Mouse (Mus musculus): ENCODE data around the gene Tac2.

Tac2 gene

DNA sequence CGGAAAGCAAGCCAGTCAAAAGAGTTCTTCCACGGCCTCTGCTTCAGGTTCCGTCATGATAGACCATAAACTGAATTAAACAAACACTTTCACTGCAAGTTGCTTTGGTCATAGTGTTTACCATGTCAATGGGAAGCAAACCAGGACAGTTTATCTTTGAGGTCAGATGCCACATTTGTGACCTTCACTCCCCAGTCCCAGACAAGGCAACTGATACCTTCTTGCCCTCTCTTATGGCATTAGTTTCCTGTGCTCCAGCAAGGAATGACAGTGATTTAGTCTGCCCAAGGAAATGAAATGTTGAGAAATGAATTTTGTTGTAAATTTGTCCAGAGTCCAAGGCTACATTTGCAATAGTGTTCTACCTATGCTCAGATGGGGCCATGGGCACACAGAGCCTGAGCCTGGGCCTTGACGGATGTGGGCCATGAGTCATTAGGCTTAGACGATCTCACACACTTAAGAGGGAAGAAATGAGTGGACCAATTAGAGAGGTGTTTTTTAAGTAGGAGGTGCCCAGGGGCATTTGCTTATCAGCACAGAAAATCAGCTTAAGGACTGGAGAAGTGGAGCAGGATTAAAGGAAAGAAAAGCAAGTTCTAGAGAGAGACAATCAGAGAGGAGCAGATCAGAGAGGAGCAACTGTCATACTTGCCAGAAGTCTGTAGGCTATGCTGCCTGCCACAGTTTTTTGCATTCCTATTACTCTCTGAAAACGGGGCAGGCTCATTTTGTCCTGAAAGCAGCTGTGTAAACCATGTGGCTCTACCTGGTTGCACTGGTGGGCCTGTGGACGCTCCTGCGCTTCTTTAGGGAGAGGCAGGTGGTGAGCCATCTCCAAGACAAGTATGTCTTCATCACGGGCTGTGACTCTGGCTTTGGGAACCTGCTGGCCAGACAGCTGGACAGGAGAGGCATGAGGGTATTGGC, 35.2 kb downstream of the Tac2 start, which contains the start of the genes Rdh1 and Rdh16f1:
Rdh1 (plus strand) TSS at position 541 of the 930 bp plus-strand sequence.
Rdh16f1 (plus strand) TSS at position 607 of the 930 bp plus-strand sequence.
- peak; percentile 1 for DNase-seq

DNA sequence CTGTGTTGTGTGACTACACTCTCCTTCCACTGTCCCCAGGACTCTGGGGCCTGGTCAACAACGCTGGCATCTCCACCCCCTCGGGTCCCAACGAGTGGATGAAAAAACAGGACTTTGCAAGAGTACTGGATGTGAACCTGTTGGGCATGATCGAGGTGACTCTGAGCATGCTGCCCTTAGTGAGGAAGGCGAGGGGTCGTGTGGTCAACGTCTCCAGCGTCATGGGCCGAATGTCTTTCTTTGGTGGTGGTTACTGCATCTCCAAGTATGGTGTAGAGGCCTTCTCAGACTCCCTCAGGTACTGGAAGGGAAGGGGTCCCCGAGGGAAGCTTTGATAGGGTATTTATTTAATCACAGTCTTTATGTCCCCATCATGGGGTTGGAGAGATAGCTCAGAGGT, 38.6 kb downstream of the Tac2 start:
- DNase-seq: peak; percentile 1

- peak; percentile 67 for DNase-seq
These were observed 39.8 kb downstream of the Tac2 start for GRCm38 (mm10) chr10:127763914-127764680.

DNA sequence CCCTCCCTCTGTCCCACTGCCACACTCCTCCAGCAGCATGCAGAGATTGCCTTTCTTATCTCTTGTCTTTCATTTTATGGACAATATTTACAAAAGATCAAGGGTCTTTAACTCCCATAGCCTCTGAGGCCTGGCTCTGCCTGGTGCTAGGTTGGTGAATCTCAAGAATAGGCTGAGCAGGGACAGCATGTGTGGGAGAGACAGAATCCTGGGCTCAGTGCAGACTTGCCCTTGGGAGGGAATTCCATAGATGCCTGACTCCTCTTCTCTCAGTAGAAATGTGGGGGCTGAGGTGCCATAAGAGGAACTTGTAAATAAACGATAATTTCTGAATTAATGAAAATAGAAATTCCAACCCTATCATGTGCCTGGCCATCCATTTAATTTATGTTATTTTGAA, 42.3 kb downstream of the Tac2 start:
- DNase-seq: peak; percentile 1

DNA sequence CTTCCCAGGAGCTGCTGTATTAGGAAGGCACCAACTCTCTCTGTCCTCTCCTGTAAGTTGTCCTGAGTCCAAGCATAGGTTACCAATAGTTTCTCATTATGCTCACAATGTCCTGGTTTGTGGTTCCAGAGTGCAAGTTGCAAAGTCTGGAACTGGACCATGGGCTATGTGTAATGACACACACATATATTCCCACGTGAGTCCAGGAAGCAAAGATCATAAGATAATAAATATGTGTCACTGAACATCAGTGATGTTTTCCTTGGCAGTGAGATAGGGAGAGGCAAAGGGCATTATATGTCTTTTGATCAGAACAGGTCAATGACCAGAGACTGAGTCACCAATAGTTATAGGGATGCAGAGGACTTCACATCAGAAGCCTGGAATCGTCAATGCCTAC, 51.7 kb downstream of the Tac2 start, which contains the start of gene Rdh9:
Rdh9 (plus strand) TSS at position 376 of the 400 bp plus-strand sequence.
- DNase-seq: no peak
